Mouse (Mus musculus) midbrain, embryonic 15.5 days (tissue): ENCODE data around the gene Clk2. TPM values are rescaled to one million over a fixed set of nuclear protein-coding genes. Genes with fewer than 3 reads are reported as not detected.
"Not testable (repeated sequence)": the region's sequence is repeated elsewhere in the genome, so short reads cannot be mapped to it uniquely, and the experiment has no call there.

Source experiments
- ATAC-seq: fragments of 200-750 bp; cut with Nextera tagmentation; replicated peaks from 2 replicates; pipeline ENCODE4 v1.8.0; 2017; ENCODE audit warnings: moderate TSS enrichment
- H3K27ac ChIP-seq: fragments of 300-500 bp; sonication (generic); 2 replicates; pipeline ENCODE4 v1.5.1; 2015; ENCODE audit warnings: mild to moderate bottlenecking, inconsistent platforms
- H3K27me3 ChIP-seq: fragments of 300-500 bp; sonication (generic); replicated peaks from 2 replicates; pipeline ENCODE4 v1.6.1; 2015; ENCODE audit warnings: inconsistent platforms
- H3K36me3 ChIP-seq: fragments of 300-500 bp; sonication (generic); replicated peaks from 2 replicates; pipeline ENCODE4 v1.6.1; 2015; ENCODE audit warnings: inconsistent platforms
- H3K4me1 ChIP-seq: fragments of 300-500 bp; sonication (generic); 2 replicates; pipeline ENCODE4 v1.6.1; 2015; ENCODE audit warnings: inconsistent platforms
- H3K4me2 ChIP-seq: fragments of 300-500 bp; sonication (generic); 2 replicates; pipeline ENCODE4 v1.6.1; 2015; ENCODE audit warnings: inconsistent platforms, mild to moderate bottlenecking, moderate library complexity
- H3K4me3 ChIP-seq: fragments of 300-500 bp; sonication (generic); 2 replicates; pipeline ENCODE4 v1.5.1; 2015; ENCODE audit warnings: mild to moderate bottlenecking, inconsistent platforms
- H3K9ac ChIP-seq: fragments of 300-500 bp; sonication (generic); 2 replicates; pipeline ENCODE4 v1.6.1; 2015; ENCODE audit warnings: mild to moderate bottlenecking, inconsistent platforms
- H3K9me3 ChIP-seq: fragments of 300-500 bp; sonication (generic); 2 replicates; pipeline ENCODE4 v1.6.1; 2016; ENCODE audit warnings: inconsistent platforms
- WGBS: fragments of 180-500 bp; shearing (Covaris S2); methylation state at CpG from one replicate; pipeline ENCODE4 v1.1.7; 2015; ENCODE audit warnings: mixed read lengths; 5-methylcytosine and 5-hydroxymethylcytosine counted together
- polyA plus RNA-seq: library from polyadenylated mRNA; unstranded; fragments of >200 nt; fragmentation: Nextera tagmentation; extraction: Ambion mirVana; gene quantifications from 2 replicates; pipeline ENCODE4 v1.2.1, GENCODE M21; 2015

Gene Clk2
- polyA plus RNA-seq, 1 experiment from 2014 or later, result 22.4 TPM

DNA sequence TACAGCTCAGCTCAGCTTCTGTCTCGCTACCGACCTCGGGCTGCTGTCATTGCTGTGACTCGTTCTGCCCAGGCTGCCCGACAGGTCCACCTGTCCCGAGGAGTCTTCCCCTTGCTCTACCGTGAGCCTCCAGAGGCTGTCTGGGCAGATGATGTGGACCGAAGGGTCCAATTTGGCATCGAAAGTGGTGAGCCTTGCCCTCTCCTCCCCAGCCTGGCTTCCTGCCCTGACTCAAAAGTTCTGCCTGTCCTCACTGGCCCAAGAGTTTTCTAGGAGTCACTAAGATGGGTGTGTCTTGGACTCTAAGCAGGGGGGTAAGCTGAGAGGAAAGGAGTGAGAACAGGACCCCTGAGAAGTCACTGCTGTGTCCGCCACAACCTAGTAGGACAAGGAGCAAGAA, 19.8 kb upstream of the Clk2 start:
- Histone ChIP-seq H3K27me3 (peaks cover 9% of the 10 kb centered on the region; the same call in 1 of the 2 replicates), H3K4me2 (no peak overlapping the region), H3K4me3 (no peak overlapping the region), H3K9me3 (no peaks in the 10 kb centered on the region), H3K36me3 (peaks cover 3% of the 10 kb centered on the region; the same call in 1 of the 2 replicates), H3K9ac (no peak overlapping the region), H3K27ac (no peak overlapping the region), H3K4me1 (peaks cover 3% of the 10 kb centered on the region; the same call in 1 of the 2 replicates)
- no peak for ATAC-seq
- 88% methylated on average over 10 of the region's 10 CpGs for WGBS

DNA sequence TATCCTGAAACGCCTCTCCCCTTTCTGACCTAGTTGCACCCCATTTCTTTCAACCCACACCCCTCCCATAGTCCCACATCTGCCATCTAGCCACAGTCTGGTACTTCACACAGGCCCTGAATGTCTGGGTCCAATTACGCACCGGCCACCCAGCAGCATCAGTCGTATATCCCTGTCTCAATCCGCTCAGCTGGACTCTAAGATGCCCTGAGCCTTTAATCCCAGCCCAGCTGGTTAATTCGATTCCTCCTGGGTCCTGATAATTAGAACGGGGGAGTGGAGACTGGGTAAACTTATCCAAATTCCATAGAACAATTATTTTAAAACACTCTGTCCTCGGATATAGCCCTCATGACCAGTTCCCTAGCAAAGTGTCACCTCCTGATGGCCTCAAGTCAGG, 19.0 kb upstream of the Clk2 start:
- WGBS, result 27% methylated on average over 8 of the region's 8 CpGs
- Histone ChIP-seq H3K27ac (no peak overlapping the region), H3K4me1 (peaks cover 3% of the 10 kb centered on the region; the same call in 1 of the 2 replicates), H3K4me2 (no peak overlapping the region), H3K9ac (no peak overlapping the region), H3K4me3 (no peak overlapping the region), H3K9me3 (no peaks in the 10 kb centered on the region), H3K36me3 (peaks cover 4% of the 10 kb centered on the region; the same call in 1 of the 2 replicates), H3K27me3 (peaks cover 9% of the 10 kb centered on the region; the same call in 1 of the 2 replicates)
- ATAC-seq, result no peak

DNA sequence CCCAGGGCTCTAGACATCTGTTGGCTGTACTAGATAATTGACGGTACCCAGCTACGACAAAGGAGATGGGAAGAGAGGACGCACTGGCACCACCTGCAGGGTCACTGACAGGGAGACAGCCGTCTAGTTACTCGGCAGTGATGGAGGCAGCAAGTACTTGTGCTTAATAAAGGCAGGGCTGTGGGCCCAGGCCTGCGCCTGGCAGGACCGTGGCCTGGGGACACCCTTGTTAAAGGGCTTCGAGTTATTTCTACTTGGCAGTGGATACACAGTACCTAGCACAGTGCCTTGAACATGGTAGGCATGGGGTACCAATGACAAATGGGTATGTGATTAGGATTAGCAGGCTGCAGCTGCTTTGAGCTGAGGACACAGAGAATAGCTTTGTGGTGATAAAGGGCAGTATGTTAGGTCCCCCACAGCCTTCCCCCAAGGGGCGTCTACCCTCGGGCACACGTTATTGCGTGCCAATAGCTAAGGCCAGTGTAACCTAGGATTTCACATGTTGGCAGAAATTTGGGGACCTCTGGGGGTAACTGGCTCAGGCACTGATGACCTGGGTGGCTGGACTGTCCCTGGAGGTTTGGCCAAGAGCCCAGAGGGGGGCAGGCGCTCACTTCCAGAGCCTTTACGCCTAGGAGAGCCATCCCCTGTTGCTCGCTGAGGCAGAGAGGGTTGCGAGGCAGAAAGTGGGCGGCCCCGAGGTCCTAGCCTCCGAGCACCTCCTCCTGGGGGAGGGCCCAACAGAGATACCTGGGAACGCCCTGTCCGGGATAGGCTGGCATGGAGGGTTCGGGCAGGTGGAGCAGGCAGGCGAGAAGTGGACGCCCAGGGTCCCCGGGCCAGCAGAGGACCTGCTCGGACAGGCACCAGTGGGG, 17.3 kb upstream of the Clk2 start:
- Histone ChIP-seq H3K4me1 (peaks cover 3% of the 10 kb centered on the region; the same call in 1 of the 2 replicates), H3K4me2 (no peak overlapping the region), H3K27me3 (peaks cover 9% of the 10 kb centered on the region; the same call in 1 of the 2 replicates), H3K36me3 (peaks cover 9% of the 10 kb centered on the region; the same call in 1 of the 2 replicates), H3K9me3 (no peaks in the 10 kb centered on the region), H3K27ac (no peak overlapping the region), H3K9ac (no peak overlapping the region), H3K4me3 (no peak overlapping the region)
- ATAC-seq, result 0 out of 2 replicates have a peak, but pooled peaks have one; percentile 25
- 24% methylated on average over 26 of the region's 26 CpGs for WGBS

GRCm38 (mm10) chr3:89147979-89148311, 16.6 kb upstream of the Clk2 start:
- WGBS, result 11% methylated on average over 15 of the region's 15 CpGs
- Histone ChIP-seq H3K36me3 (peaks cover 9% of the 10 kb centered on the region; the same call in 1 of the 2 replicates), H3K4me1 (peaks cover 3% of the 10 kb centered on the region; the same call in 1 of the 2 replicates), H3K9ac (no peak overlapping the region), H3K4me2 (no peak overlapping the region), H3K9me3 (no peaks in the 10 kb centered on the region), H3K27ac (no peak overlapping the region), H3K4me3 (no peak overlapping the region), H3K27me3 (peaks cover 9% of the 10 kb centered on the region; the same call in 1 of the 2 replicates)
- no peak for ATAC-seq

DNA sequence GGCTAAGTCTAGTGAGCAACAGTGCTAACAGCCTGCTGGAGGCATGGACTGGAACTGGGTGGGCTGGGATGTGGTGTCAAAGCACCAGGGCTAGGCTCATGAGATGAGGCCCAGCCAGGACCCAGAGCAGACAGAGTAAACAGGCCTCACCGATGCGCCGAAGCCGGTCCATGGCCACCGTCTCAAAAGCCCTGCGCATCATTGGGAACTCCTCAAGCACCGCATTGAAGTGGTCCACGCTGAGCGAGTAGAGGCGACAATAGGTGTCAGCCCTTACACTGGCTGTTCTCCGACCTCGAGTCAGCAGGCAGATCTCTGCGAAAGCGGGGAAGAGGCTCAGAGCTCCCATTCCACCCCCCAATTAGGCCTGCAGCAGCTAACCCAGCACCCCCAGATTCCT, 16.0 kb upstream of the Clk2 start:
- ATAC-seq, result no peak
- H3K4me2 ChIP-seq, result no peak overlapping the region
- no peak overlapping the region for H3K9ac ChIP-seq
- no peak overlapping the region for H3K27ac ChIP-seq
- peaks cover 3% of the 10 kb centered on the region; the same call in 1 of the 2 replicates for H3K4me1 ChIP-seq
- peaks cover 9% of the 10 kb centered on the region; the same call in 1 of the 2 replicates for H3K27me3 ChIP-seq
- no peaks in the 10 kb centered on the region for H3K9me3 ChIP-seq
- no peak overlapping the region for H3K4me3 ChIP-seq
- WGBS, result 72% methylated on average over 14 of the region's 14 CpGs
- peaks cover 9% of the 10 kb centered on the region; the same call in 1 of the 2 replicates for H3K36me3 ChIP-seq

DNA sequence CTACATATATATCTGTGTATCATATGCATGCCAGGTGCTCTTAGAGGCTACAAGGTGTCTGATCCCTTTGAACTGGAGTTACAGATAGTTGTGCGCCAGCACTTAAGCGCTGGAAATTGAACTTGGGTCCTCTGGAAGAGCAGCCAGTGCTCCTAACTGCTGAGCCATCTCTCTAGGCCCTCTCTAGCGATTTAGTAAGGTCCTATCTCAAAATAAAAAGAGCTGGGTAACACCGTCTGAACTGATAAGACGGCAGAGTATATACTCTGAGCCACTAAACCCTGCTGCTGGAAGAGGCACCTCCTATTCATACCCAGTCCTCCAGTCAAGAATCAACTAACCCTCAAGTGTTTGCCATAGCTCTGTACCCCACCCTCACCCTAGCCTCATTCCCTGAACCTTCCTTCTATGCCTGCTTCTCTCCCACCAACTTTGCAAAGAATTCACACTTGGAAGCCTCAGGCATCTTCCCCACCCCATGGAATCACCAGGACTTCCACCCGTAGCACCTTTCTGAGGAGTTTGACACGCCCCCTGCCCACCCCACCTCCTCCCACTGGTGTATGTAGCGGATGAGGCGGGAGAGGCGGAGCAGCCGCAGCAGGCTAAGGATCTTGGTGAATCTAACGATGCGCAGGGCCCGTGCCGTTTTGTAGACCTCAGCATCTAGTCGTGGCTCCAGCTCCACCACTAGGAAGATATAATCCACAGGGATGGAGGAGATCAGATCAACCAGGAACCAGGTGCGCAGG, 12.3 kb upstream of the Clk2 start:
- peaks cover 9% of the 10 kb centered on the region; the same call in 1 of the 2 replicates for H3K36me3 ChIP-seq
- H3K27me3 ChIP-seq, result peaks cover 9% of the 10 kb centered on the region; the same call in 1 of the 2 replicates
- no peak overlapping the region for H3K4me2 ChIP-seq
- no peak overlapping the region for H3K4me3 ChIP-seq
- H3K27ac ChIP-seq, result no peak overlapping the region
- 69% methylated on average over 17 of the region's 17 CpGs for WGBS
- no peak overlapping the region for H3K9ac ChIP-seq
- no peak for ATAC-seq
- peaks cover 6% of the 10 kb centered on the region for H3K4me1 ChIP-seq
- no peaks in the 10 kb centered on the region for H3K9me3 ChIP-seq

DNA sequence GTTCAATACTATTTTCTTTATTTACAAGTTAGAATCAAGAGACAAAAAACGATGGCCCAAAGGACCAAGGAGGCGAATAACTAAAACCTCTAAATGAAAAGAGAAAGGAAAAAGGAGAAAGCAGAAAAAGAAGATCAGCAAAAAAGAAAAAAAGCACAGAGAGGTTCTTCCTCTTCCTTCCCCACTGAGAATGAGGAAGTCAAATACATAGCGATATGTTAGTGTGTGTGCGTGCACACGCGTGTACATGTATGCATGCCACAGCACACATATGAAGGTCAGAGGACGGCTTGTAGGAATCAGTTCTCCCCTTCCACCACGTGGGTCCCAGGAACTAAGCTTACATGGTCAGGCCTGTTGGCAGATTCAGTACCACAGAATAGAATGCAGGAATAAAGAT, 7.6 kb upstream of the Clk2 start:
- no peaks in the 10 kb centered on the region for H3K9me3 ChIP-seq
- no peak overlapping the region for H3K27ac ChIP-seq
- peaks cover 28% of the 10 kb centered on the region for H3K4me1 ChIP-seq
- WGBS, result 90% methylated on average over 8 of the region's 8 CpGs
- H3K4me3 ChIP-seq, result no peak overlapping the region
- ATAC-seq, result no peak
- H3K4me2 ChIP-seq, result no peak overlapping the region
- H3K36me3 ChIP-seq, result no peaks in the 10 kb centered on the region
- H3K9ac ChIP-seq, result no peak overlapping the region
- H3K27me3 ChIP-seq, result no peaks in the 10 kb centered on the region

- Histone ChIP-seq H3K27me3 (no peaks in the 10 kb centered on the region), H3K9ac (peak overlapping the region; percentile 76), H3K9me3 (no peaks in the 10 kb centered on the region), H3K4me1 (peaks cover 28% of the 10 kb centered on the region), H3K27ac (peak overlapping the region; percentile 75; the same call in 1 of the 2 replicates), H3K4me3 (peak overlapping the region; percentile 88), H3K36me3 (no peaks in the 10 kb centered on the region), H3K4me2 (peak overlapping the region; percentile 89)
- WGBS, result 17% methylated on average over 7 of the region's 7 CpGs
- no peak for ATAC-seq
Measured at GRCm38 (mm10) chr3:89158651-89159050, 5.9 kb upstream of the Clk2 start.

GRCm38 (mm10) chr3:89159211-89159610, 5.4 kb upstream of the Clk2 start:
- ATAC-seq, result peak; percentile 41; the same call in 1 of the 2 replicates
- H3K4me2 ChIP-seq, result peak overlapping the region; percentile 89
- H3K36me3 ChIP-seq, result no peaks in the 10 kb centered on the region
- no peaks in the 10 kb centered on the region for H3K27me3 ChIP-seq
- under 1% methylated on average over 13 of the region's 13 CpGs for WGBS
- peak overlapping the region; percentile 75 for H3K27ac ChIP-seq
- H3K9ac ChIP-seq, result peak overlapping the region; percentile 76
- peaks cover 34% of the 10 kb centered on the region for H3K4me1 ChIP-seq
- peak overlapping the region; percentile 88 for H3K4me3 ChIP-seq
- H3K9me3 ChIP-seq, result no peaks in the 10 kb centered on the region

DNA sequence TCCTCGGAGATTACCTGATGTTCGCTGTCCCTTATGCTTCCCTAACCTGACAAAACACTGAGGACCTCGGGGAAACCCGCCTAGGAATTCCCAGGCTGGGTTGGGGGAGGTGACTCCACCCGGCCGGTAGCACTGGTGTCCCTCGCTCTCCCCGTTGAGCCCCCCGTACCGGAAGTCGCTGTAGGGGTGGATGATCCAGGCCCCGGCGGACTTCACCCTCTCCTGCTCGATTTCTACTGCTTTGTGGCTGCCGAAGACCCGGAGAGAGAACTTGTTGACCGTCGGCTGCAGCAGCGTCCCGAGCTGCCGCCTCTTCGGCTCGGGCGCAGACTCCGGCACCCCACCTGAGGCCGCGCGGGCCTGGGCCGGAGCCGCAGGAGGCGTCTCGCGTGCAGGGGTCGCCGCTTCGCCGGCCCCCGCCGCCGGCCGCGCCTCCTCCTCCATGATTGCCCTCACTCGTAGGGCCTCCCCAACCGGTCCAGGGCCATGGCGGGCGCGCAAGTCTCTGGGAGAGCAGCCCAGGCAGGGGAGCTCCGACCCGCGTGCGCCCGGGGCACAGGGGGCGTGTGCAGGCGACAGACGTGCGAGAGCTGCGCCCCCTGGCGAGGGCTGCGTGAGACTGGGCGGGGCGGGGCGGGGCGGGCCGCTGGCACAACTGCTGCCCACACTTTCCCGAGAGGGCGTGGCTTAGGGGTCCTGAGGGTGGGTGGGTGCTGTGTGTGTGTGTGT, 4.8 kb upstream of the Clk2 start, which contains the start of gene Hcn3:
Gene Hcn3, minus strand, starts transcription at position 581 of the 729 bp plus-strand sequence.
- peak; percentile 81 for ATAC-seq
- Histone ChIP-seq H3K9me3 (no peaks in the 10 kb centered on the region), H3K27ac (peak within 1 kb of the TSS; percentile 75), H3K4me3 (peak within 1 kb of the TSS; percentile 88), H3K27me3 (no peaks in the 10 kb centered on the region), H3K4me2 (peak within 1 kb of the TSS; percentile 89), H3K4me1 (peaks cover 34% of the 10 kb centered on the region), H3K9ac (peak within 1 kb of the TSS; percentile 76), H3K36me3 (no peaks in the 10 kb centered on the region)
- 0% methylated on average over 55 of the region's 66 CpGs for WGBS

GRCm38 (mm10) chr3:89161207-89161606, 3.4 kb upstream of the Clk2 start:
- H3K4me2 ChIP-seq, H3K27me3 ChIP-seq, H3K4me3 ChIP-seq, H3K27ac ChIP-seq, ATAC-seq, H3K9ac ChIP-seq, H3K36me3 ChIP-seq, H3K9me3 ChIP-seq: not testable (repeated sequence)
- H3K4me1 ChIP-seq, result peaks cover 45% of the 10 kb centered on the region
